Mouse (Mus musculus) midbrain, embryonic 16.5 days (tissue): ENCODE data around the gene Gng12. TPM values are rescaled to one million over a fixed set of nuclear protein-coding genes. Genes with fewer than 3 reads are reported as not detected.

Experiments used
- ATAC-seq: fragments of 200-750 bp; cut with Nextera tagmentation; 2 replicates; pipeline ENCODE4 v1.8.0; 2017; ENCODE audit warnings: moderate TSS enrichment
- H3K27ac ChIP-seq: fragments of 300-500 bp; sonication (generic); 2 replicates; pipeline ENCODE4 v1.5.1; 2014; ENCODE audit warnings: mild to moderate bottlenecking, low read length, mixed read lengths
- H3K27me3 ChIP-seq: fragments of 300-500 bp; sonication (generic); 2 replicates; pipeline ENCODE4 v1.6.1; 2014; ENCODE audit warnings: low read depth, low read length, mixed read lengths; ENCODE audit not compliant: control insufficient read depth, insufficient read depth
- H3K36me3 ChIP-seq: fragments of 300-500 bp; sonication (generic); 2 replicates; pipeline ENCODE4 v1.6.1; 2014; ENCODE audit warnings: mild to moderate bottlenecking, low read length, moderate library complexity, mixed read lengths; ENCODE audit not compliant: control insufficient read depth, insufficient read depth
- H3K4me1 ChIP-seq: fragments of 300-500 bp; sonication (generic); 2 replicates; pipeline ENCODE4 v1.6.1; 2014; ENCODE audit warnings: mild to moderate bottlenecking, low read length, mixed read lengths; ENCODE audit not compliant: control insufficient read depth, insufficient read depth
- H3K4me2 ChIP-seq: fragments of 300-500 bp; sonication (generic); 2 replicates; pipeline ENCODE4 v1.6.1; 2014; ENCODE audit warnings: mild to moderate bottlenecking, low read length, mixed read lengths
- H3K4me3 ChIP-seq: fragments of 300-500 bp; sonication (generic); 2 replicates; pipeline ENCODE4 v1.5.1; 2014; ENCODE audit warnings: low read depth, mild to moderate bottlenecking, low read length, moderate library complexity, mixed read lengths
- H3K9ac ChIP-seq: fragments of 300-500 bp; sonication (generic); 2 replicates; pipeline ENCODE4 v1.6.1; 2014; ENCODE audit warnings: low read depth, low read length, mixed read lengths
- H3K9me3 ChIP-seq: fragments of 300-500 bp; sonication (generic); replicated peaks from 2 replicates; pipeline ENCODE4 v1.6.1; 2014; ENCODE audit warnings: mild to moderate bottlenecking, low read length, mixed read lengths; ENCODE audit not compliant: control insufficient read depth, poor library complexity, severe bottlenecking
- whole genome bisulfite sequencing: fragments of 180-500 bp; shearing (Covaris S2); extraction: QIAGEN DNeasy Blood & Tissue Kit; methylation state at CpG from one replicate; pipeline ENCODE4 v1.1.7; 2014; 5-methylcytosine and 5-hydroxymethylcytosine counted together
- polyA plus RNA-seq: library from polyadenylated mRNA; unstranded; fragments of >200 nt; fragmentation: Nextera tagmentation; extraction: Ambion mirVana; gene quantifications from 2 replicates; pipeline ENCODE4 v1.2.1, GENCODE M21; 2015

Gene Gng12
- polyA plus RNA-seq, 1 experiment from 2014 or later: 43.1 TPM

DNA sequence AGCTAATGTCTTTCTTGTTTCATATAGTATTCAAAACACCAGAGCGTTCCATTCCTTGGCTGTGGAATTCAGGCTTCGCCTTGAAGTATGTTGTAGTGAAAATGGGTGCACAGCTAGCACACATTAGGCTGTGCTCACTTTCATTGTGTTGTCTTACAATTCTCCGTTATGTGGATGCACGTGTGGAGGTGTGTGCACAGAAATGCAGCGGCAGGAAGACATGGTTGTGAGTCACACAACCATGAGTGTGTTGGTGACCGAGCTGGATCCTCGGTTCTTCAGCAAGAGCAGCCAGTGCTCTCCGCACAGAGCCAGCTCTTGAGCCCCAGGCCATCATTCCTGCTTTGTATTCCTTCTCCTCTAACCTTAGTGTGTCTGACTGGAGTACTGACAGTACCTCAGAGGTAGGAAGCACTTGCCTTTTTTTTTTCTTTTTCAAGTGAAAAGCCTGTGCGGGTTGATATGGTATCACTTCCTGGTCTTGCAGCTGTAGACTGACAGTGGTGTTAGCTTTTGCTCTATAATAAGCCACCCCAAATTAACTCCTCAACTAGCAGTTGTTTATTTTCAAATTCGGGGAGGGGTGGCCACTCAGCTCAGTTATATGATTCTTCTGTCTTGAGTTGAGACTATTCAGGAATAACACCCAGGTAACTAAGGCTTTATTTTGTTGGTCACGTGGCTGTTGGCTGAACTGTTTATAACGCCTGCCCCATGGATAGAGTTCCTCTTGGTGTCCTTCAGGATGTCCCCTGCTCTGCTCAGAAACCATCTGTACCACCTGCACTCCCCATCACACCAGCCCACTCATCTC is 48.2 kb downstream of the Gng12 start:
- Histone ChIP-seq H3K27me3 (no peaks in the 10 kb centered on the region), H3K36me3 (no peaks in the 10 kb centered on the region), H3K4me2 (no peak overlapping the region), H3K4me1 (peaks cover 4% of the 10 kb centered on the region; the same call in 1 of the 2 replicates), H3K9ac (no peak overlapping the region), H3K4me3 (no peak overlapping the region), H3K27ac (no peak overlapping the region), H3K9me3 (no peaks in the 10 kb centered on the region)
- ATAC-seq: no peak
- 84% methylated on average over 12 of the region's 12 CpGs for WGBS

DNA sequence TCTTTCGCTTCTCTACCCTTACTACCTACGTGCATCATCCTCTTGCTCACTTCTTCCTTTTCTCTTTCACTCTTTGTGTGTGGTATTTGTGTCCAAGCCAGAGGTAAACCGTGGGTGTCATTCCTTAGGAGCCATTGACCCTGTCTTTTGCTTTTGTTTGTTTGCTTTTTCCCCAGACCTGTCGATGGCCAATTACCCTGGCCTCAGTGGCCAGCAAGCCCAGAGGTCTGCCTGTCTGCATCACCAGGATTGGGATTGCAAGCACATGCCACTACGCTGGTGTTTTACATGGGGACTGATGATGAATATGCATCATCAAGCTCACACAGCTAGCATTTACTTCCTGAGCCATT is 48.8 kb downstream of the Gng12 start:
- no peaks in the 10 kb centered on the region for H3K36me3 ChIP-seq
- no peaks in the 10 kb centered on the region for H3K27me3 ChIP-seq
- 64% methylated on average over 5 of the region's 5 CpGs for WGBS
- no peak overlapping the region for H3K27ac ChIP-seq
- H3K9ac ChIP-seq: no peak overlapping the region
- no peaks in the 10 kb centered on the region for H3K9me3 ChIP-seq
- ATAC-seq: no peak
- H3K4me1 ChIP-seq: peaks cover 4% of the 10 kb centered on the region; the same call in 1 of the 2 replicates
- H3K4me2 ChIP-seq: no peak overlapping the region
- H3K4me3 ChIP-seq: no peak overlapping the region

DNA sequence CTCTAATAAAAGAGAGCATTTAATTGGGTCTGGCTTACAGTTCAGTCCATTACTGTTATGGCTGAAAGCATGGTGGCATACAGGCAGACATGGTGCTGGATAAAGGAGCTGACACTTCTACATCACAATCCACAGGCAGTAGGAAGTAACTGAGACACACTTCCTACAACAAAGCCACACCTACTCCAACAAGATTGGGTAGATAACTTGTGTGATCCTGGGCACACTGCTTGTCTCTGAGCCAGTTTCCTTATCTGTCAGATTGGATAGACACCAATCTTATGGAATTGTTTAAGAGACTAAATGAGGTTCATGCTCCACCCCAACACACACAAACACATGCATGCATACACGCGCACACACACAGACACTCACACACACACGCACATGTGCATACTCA is 51.9 kb downstream of the Gng12 start:
- Histone ChIP-seq H3K27me3 (no peaks in the 10 kb centered on the region), H3K27ac (no peak overlapping the region), H3K4me1 (0 out of 2 replicates have a peak, but pooled peaks cover 4% of the 10 kb centered on the region), H3K4me2 (no peak overlapping the region), H3K36me3 (no peaks in the 10 kb centered on the region), H3K9me3 (no peaks in the 10 kb centered on the region), H3K9ac (no peak overlapping the region), H3K4me3 (no peak overlapping the region)
- WGBS: 96% methylated on average over 3 of the region's 3 CpGs
- ATAC-seq: no peak

DNA sequence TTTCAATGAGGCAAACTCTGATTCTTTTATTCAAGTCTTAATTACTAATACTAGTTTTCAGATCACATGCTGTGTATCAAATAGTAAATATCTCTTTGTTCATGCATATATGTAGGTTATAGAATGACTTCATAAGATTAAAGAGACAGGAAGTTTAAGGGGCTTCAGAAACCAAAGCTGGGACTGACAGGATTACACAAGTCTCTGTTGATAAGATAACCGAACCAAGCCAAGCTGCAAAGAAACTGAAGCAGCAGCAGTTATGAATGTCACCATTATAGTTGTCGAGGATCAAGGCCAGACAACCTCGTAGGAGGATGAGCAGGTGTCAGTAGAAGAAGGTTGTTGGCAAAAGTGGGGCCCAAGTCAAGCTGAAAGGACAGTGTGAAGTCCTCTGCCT is 52.7 kb downstream of the Gng12 start:
- WGBS: 80% methylated on average over 3 of the region's 3 CpGs
- no peak for ATAC-seq
- H3K27me3 ChIP-seq: no peaks in the 10 kb centered on the region

DNA sequence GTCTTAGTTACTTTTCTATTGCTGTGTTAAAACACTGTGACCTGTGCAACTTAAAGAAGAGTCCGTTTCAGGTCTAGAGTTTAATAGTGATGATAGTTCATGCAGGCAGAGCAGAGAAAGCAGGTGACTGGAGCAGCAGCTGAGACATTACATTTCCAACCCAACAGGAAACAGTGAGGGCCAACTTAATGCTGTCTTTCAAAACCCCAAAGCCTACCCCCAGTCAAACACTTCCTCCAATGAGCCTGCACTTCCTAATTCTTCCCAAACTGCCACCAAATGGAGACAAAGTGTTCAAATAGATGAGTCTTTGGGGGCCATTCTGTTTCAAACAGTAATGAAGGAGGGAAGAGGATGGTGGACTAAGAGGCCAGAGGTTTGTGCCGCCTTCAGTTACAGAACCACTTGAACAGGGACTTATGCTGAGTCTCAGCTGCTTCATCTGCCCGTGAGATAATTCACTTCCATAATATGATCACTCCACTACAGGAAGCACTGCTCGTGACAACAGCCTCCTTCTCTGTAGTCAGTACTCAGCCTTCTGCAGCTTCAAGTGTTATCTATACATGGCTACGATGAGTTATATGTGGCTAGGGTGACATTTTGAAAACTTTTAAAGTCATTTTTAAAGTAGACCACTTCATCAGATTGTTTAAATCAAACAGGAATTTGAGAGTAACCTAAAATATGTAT is 55.7 kb downstream of the Gng12 start:
- no peaks in the 10 kb centered on the region for H3K36me3 ChIP-seq
- H3K27me3 ChIP-seq: no peaks in the 10 kb centered on the region
- H3K27ac ChIP-seq: no peak overlapping the region
- no peak overlapping the region for H3K9ac ChIP-seq
- no peaks in the 10 kb centered on the region; the same call in 1 of the 2 replicates for H3K4me1 ChIP-seq
- ATAC-seq: no peak
- no peaks in the 10 kb centered on the region for H3K9me3 ChIP-seq
- no peak overlapping the region for H3K4me2 ChIP-seq
- H3K4me3 ChIP-seq: no peak overlapping the region
- WGBS: 90% methylated on average over 5 of the region's 5 CpGs

More for the DNA sequence above, 52.7 kb downstream of the Gng12 start:
- Histone ChIP-seq H3K9me3 (no peaks in the 10 kb centered on the region), H3K27ac (no peak overlapping the region), H3K4me3 (no peak overlapping the region), H3K4me1 (peaks cover 2% of the 10 kb centered on the region; the same call in 1 of the 2 replicates), H3K9ac (no peak overlapping the region), H3K36me3 (no peaks in the 10 kb centered on the region), H3K4me2 (no peak overlapping the region)

DNA sequence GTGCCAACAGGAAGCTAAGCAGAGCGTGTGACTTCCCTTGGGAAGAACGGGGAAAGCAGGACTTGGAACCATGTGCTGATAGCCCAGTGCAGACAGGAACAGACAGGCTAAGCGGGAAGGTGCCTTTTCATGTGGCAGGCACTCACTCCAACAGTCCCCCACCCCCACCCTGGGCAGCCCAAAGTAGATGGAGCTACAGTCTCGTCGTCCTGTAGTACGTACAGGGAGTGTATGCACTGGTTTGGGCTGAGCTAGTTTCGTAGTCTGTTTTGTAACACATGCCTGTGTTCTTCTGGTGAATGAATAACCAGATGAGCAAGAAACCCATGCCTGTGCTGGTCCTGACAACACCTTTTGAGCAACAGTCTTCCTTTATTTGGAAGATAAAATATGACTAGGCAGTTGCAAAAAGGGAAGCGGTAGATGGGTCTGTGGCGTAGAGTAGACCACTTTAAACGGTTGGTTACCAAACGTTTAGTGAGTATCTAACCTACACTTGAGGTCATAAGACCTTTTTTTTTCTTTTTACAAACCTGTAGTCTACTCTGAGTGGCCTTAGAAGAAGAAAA is 57.8 kb downstream of the Gng12 start:
- peak; percentile 48; the same call in 1 of the 2 replicates for ATAC-seq
- 81% methylated on average over 11 of the region's 11 CpGs for WGBS

DNA sequence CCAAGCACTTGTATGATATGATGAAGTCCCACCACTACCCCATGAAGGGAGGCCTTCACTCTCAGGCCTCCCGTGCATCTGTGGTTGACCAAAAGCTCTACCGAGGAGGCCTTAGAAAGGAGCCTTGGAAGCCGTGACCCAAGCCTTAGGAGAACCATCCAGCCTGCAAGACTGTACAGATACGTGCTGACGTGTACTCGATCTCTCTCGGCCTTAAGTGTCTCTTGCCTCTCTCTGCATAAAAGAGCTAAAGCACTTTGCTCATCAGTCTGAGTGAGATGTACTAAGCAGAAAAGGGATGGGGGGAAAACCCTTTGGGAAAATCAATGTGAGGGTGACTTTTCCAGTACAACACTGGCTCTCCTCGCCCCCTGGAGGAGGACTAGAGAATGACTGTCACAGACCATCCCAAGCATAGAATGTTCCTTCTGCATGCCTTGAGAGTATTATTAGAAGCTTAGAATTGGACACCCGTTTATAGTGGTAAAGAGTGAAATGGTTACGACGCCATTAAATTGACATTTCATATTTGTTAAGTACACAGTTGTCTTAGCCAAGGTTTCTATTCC is 59.0 kb downstream of the Gng12 start:
- Histone ChIP-seq H3K9me3 (no peaks in the 10 kb centered on the region), H3K9ac (no peak overlapping the region), H3K4me2 (no peak overlapping the region), H3K27ac (no peak overlapping the region), H3K4me1 (no peaks in the 10 kb centered on the region; the same call in 1 of the 2 replicates), H3K27me3 (no peaks in the 10 kb centered on the region), H3K4me3 (no peak overlapping the region), H3K36me3 (no peaks in the 10 kb centered on the region)
- WGBS: 87% methylated on average over 11 of the region's 11 CpGs
- no peak for ATAC-seq

More for the DNA sequence above, 57.8 kb downstream of the Gng12 start:
- Histone ChIP-seq H3K9me3 (no peaks in the 10 kb centered on the region), H3K27ac (no peak overlapping the region), H3K9ac (no peak overlapping the region), H3K4me1 (no peaks in the 10 kb centered on the region; the same call in 1 of the 2 replicates), H3K4me2 (no peak overlapping the region), H3K4me3 (no peak overlapping the region), H3K27me3 (no peaks in the 10 kb centered on the region), H3K36me3 (no peaks in the 10 kb centered on the region)

DNA sequence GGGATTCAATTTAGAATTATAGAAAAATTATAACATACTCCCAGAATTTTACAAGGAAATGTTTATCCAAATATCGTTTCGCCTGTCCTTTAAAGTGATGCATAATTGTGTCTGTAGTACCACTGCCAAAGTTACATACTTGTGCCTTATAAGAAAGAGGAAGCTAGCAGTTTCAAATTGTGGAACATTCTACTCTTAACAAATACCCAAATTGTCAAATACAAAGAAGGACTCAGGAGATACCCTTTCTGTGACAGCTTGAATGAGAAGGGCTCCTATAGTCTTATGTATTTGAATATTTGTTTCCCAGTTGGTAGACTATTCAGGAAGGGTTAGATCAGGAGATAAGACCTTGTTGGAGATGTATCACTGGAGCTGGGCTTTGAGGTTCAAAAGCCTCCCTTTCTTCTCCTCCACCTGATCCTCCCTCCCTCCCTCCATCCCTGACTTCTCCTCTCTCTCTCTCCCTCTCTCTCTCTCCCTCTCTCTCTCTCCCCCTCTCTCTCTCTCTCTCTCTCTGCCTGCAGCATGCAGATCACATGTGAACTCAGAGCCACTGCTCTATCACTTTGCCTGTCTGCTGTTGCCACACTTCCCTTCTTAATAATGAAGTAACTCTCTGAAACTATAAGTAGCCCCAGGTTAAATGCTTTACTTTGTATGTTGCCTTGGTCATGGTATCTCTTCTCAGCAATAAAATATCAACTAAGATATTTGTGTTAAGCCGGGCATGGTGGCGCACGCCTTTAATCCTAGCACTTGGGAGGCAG is 62.5 kb downstream of the Gng12 start:
- H3K4me2 ChIP-seq: no peak overlapping the region
- H3K9ac ChIP-seq: no peak overlapping the region
- H3K27ac ChIP-seq: no peak overlapping the region
- WGBS: 95% methylated on average over 5 of the region's 5 CpGs
- H3K27me3 ChIP-seq: no peaks in the 10 kb centered on the region
- no peak for ATAC-seq
- no peaks in the 10 kb centered on the region for H3K4me1 ChIP-seq
- no peaks in the 10 kb centered on the region for H3K9me3 ChIP-seq
- H3K4me3 ChIP-seq: no peak overlapping the region
- H3K36me3 ChIP-seq: no peaks in the 10 kb centered on the region
